Mouse (Mus musculus) bone marrow, adult 2 months (tissue): ENCODE results near the gene Calhm1.

Experiments used
- CTCF ChIP-seq: fragments of 200-500 bp; IDR thresholded peaks from 2 replicates; pipeline ENCODE4 v1.5.1; 2011; ENCODE audit warnings: low read length, control low read depth; ENCODE audit not compliant: control insufficient read depth, insufficient read depth
- POLR2A ChIP-seq: fragments of 200-500 bp; IDR thresholded peaks from 2 replicates; pipeline ENCODE4 v1.6.1; 2011; ENCODE audit warnings: low read depth, mild to moderate bottlenecking, control low read depth, low read length, borderline replicate concordance; ENCODE audit not compliant: control insufficient read depth

GRCm38 (mm10) chr19:47178001-47178400, 33.9 kb upstream of the Calhm1 start:
- TF ChIP-seq CTCF = no peak
- no peak for TF ChIP-seq POLR2A
